Mouse (Mus musculus) T-cell, adult 2 months (primary cell): ENCODE data around the gene Rcc2.

Experiments
- DNase-seq: peaks from one replicate; pipeline ENCODE4 v3.0.0; 2022; ENCODE audit warnings: low spot score

The Rcc2 gene

DNA sequence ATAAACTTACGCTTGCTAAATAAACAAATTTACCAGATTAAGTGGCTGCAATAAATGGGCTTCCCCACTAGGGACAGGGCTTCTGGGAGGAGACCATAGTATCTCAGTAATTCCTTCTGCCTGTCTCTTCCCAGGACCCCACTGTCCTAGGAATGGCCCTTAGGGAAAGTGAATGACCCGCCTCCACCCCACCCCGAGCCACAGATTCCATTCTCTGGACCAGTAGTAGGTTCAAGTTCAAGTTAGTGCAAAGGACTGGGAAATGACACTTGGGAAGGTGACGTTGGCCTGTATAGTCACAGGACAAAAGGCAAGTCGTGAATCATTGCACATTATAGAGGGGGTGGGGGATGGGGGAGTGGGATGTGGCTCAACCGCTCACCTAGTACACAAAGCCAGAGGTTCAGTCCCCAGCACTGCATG lies 15.4 kb upstream of the Rcc2 start:
- no peak for DNase-seq

DNA sequence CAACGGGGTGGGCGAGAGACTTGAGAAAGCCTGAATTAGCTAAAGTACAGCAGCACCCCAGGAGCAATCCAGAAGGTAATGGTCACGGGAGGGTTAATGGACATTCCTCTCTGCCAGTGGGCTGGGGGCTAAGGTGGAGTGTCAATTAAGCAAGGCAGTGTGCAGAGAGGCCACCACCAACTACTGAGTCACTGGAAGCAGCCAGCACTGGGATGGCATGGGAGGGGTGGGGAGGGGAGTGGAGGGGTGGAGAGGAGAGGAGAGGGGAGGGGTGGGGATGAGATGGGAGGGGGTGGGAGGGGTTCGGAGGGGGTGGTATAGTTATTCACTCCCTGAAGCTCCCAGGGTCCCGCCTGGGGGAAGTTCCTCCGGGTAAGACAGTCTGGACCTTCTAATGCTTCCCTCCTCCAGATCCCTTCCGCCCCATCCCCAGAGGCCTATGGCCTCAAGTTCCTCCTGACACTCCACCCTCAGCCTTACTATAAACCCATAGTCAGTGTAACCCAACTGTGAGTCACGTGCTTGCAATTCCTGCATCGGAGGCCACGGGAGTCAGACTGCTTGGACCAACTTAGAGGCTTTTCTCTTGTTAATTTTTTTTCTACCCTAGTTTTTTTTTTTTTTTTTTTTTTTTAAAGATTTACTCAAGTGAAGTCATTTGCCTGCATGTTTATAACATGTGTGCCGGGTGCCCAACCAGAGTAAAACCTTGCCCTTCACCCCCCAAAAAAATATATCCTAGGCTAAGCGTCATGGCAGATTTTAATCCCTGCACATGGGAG lies 12.1 kb upstream of the Rcc2 start:
- no peak for DNase-seq

DNA sequence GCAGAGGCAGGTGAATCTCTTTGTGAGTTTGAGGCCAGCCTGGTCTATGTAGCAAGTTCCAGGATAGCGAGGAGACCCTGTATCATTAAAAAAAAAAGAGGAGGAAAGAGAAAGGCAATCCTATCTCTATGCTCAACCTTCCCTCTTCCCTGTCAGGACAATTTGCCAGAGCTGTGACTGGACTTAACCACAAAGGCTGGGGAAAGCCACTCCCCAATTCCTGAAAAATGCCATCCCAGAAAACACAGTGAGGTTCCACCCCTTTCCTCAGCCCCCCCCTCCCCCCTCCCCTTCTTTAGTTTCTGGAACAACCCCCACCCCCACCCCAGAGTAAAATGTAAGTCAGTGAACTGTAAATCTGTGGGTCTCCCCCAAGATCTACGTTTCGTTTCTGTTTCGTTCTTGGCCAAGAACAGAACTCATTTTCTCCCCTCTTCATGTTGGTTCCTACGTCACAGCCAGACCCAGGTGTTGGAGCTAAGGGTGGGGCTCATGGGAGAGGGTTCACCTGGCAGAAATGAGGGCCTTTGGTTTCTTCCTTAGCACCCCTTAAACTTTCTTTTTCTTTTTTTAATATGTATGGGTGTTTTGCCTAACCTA lies 11.4 kb upstream of the Rcc2 start:
- DNase-seq, result no peak

GRCm38 (mm10) chr4:140689873-140690655 lies 10.3 kb upstream of the Rcc2 start:
- DNase-seq, result no peak

DNA sequence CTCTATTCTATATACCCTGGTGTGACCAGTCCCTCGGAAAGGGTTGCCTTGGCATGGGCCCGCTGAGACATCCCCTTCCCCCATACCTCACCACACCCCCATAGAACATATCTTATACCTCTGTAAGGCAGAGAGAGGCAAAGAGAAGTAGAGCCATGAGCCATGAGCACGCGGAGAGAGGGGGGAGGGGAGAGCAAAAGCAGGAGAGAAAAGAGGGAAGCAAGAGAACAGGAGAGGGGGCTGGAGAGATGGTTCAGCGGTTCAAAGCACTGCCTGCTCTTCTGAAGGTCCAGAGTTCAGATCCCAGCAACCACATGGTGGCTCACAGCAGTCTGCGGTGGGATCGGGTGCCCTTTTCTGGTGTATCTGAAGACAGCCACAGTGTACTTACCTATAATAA lies 8.9 kb upstream of the Rcc2 start:
- DNase-seq, result no peak

GRCm38 (mm10) chr4:140693513-140693912 lies 6.8 kb upstream of the Rcc2 start:
- no peak for DNase-seq

DNA sequence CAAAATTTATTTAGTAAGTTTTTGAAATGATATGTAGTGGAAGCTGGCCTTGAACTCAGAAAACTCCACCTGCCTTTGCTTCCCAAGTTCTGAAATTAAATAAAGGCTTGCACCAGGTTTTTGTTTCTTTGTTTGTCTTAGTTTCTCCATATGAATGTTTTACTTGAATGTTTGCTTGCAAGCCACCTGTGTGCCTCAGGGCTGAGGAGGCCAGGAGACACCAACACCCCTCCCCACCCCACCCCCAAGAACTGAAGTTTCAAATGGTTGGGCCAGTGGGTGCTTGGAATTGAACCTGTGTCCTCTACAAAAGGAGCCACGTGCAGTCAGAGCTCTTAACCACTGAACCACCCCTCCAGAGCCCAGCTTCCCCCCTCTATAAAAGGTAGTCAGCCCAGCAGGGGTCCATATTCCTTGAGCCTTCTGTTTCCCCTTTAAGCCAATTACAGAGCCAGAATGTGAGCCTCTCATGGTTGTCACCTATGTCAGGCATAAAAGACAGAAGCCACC lies 5.7 kb upstream of the Rcc2 start:
- DNase-seq, result no peak

DNA sequence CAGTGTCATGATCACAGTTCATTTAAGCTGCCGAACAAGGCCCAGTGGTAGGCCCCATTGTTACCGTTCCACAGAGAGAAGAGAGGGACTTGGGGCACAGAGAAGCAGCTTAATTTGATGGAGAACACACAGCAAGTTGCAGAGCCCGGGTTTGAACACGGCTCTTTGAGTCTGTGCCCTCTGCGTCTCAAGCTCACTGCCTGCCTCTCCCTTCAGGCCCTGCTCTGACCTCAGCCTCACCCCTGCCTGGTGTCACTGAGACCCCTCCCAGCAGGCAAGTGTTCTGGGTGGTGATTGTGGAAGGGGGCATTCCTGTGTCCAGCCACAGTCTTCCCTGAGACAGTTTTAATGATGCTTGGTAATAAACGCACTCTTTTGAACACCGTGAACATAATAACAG lies 5.2 kb upstream of the Rcc2 start:
- no peak for DNase-seq

DNA sequence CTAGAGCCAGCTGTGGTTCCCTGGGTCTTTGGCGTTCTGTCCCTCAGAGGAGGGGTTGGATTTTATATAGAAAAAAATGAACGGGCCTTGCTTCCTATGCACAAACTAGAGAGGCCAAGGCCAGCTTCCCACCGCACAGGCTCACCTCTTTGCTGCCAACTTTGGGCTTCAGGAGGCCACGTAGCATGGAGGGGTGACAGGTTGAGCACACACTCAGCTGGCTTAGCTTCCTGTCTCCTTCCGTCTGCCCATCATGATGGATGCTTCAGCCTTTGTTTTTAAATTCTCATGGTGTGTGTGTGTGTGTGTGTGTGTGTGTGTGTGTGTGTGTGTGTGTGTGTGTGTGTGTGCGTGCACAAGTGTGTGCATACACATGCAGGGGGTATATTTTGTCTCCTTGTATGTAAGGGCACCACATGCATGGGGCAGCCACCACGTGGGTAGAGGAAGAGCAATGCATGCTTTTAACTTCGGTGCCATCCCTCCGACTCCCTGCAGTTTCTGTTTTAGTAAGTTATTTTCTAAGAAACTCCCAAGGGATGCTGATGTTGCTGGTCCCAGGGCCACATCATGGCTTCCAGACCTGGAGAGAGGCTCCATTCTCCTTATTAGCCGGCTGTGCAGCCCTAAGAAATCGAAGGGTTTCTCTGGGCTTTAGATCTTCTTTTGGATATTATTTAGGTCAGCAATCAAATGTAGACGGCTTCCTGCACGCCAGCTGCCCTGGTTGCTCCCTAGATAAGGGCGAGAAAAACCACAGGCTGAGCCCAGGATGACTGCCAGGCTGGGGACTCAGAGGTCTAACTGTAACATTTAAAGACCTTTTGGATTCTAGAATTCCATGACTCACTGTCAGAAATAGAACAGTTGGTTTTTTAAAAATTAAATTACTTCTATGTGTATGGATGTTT lies 4.4 kb upstream of the Rcc2 start:
- no peak for DNase-seq

- DNase-seq, result peak; percentile 85
Measured at GRCm38 (mm10) chr4:140699441-140700127, 757 bp upstream of the Rcc2 start.

- DNase-seq, result peak; percentile 85
Measured at GRCm38 (mm10) chr4:140701049-140701715, 841 bp downstream of the Rcc2 start.

- DNase-seq, result peak; percentile 49
Measured at GRCm38 (mm10) chr4:140701716-140702561, 1.6 kb downstream of the Rcc2 start.

GRCm38 (mm10) chr4:140702611-140703327 lies 2.4 kb downstream of the Rcc2 start:
- peak; percentile 65 for DNase-seq

GRCm38 (mm10) chr4:140703636-140704035 lies 3.3 kb downstream of the Rcc2 start:
- DNase-seq, result no peak

GRCm38 (mm10) chr4:140704166-140704565 lies 3.8 kb downstream of the Rcc2 start:
- DNase-seq, result no peak

DNA sequence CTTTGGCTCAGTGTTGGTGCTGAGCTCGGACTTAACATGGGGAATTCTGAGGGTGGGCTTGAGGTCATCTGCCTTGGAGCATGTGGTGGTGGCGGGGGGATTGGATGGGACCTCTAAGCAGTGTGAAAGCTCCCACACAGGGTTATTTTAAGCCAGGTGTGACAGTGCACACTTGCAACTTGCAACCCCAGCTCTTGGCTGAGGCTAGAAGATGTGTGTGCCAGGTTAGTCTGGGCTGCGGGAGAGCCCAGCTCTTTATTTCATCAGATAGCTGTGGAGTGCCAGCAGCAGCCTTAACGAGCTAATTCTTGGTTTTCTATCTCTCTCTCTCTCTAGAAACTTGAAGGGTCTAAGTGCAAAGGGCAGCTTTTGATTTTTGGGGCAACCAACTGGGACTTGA lies 7.3 kb downstream of the Rcc2 start:
- no peak for DNase-seq

GRCm38 (mm10) chr4:140708297-140708927 lies 8.1 kb downstream of the Rcc2 start:
- no peak for DNase-seq

DNA sequence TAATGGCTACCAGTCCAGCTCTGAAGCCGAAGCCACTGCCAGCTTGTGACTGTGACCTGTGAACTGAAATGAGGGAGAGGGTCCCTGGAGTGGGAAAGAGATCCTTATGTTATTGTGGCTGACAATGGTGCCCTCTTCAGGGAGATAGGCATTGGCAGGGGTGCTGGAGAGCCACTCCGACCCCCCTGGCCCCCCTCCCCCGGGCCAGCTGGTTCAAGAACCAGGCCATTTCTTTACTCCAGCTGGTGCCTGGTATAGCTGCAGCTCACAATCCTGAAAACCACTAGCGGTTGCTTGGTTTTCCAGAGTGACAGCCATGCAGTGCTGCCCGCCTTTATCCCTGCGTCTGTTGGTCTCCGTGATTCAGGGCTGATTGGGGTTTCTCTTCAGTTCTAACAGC lies 8.8 kb downstream of the Rcc2 start:
- DNase-seq, result no peak
